Mouse (Mus musculus) liver, adult 2 months (tissue): ENCODE results near the gene Unc13d. TPM values are rescaled to one million over a fixed set of nuclear protein-coding genes. Genes with fewer than 3 reads are reported as not detected.

Source experiments
- DNase-seq: peaks from one replicate; pipeline ENCODE4 v3.0.0-alpha.2; 2011; ENCODE audit warnings: low read depth, low spot score; ENCODE audit errors: extremely low read depth
- H3K27ac ChIP-seq: fragments of 200-500 bp; replicated peaks from 2 replicates; pipeline ENCODE4 v1.5.1; 2012; ENCODE audit warnings: low read depth, mild to moderate bottlenecking, control low read depth, inconsistent platforms, low read length; ENCODE audit not compliant: insufficient read depth
- H3K27me3 ChIP-seq: fragments of 200-500 bp; 2 replicates; pipeline ENCODE4 v1.6.1; 2012; ENCODE audit warnings: mild to moderate bottlenecking, moderate library complexity, low read length, inconsistent platforms; ENCODE audit not compliant: control insufficient read depth, insufficient read depth
- H3K36me3 ChIP-seq: fragments of 200-500 bp; 2 replicates; pipeline ENCODE4 v1.6.1; 2012; ENCODE audit warnings: low read length, inconsistent platforms; ENCODE audit not compliant: control insufficient read depth, insufficient read depth
- H3K4me1 ChIP-seq: fragments of 200-500 bp; 2 replicates; pipeline ENCODE4 v1.6.1; 2011; ENCODE audit warnings: low read length; ENCODE audit not compliant: control insufficient read depth, insufficient read depth
- H3K4me3 ChIP-seq: fragments of 200-500 bp; 2 replicates; pipeline ENCODE4 v1.5.1; 2011; ENCODE audit warnings: low read depth, mild to moderate bottlenecking, control low read depth, low read length, moderate library complexity; ENCODE audit not compliant: insufficient read depth
- H3K79me2 ChIP-seq: fragments of 200-500 bp; 2 replicates; pipeline ENCODE4 v1.6.1; 2012; ENCODE audit warnings: inconsistent platforms, mild to moderate bottlenecking, low read length, moderate library complexity; ENCODE audit not compliant: control insufficient read depth, insufficient read depth
- H3K9ac ChIP-seq: fragments of 200-500 bp; 2 replicates; pipeline ENCODE4 v1.6.1; 2012; ENCODE audit warnings: low read depth, mild to moderate bottlenecking, control low read depth, inconsistent platforms, low read length
- CTCF ChIP-seq: fragments of 200-500 bp; IDR thresholded peaks from 2 replicates; pipeline ENCODE4 v1.5.1; 2011; ENCODE audit warnings: low read depth, low read length, control low read depth
- POLR2A ChIP-seq: fragments of 200-500 bp; IDR thresholded peaks from 2 replicates; pipeline ENCODE4 v1.6.1; 2011; ENCODE audit warnings: low read length, control low read depth; ENCODE audit not compliant: insufficient read depth; ENCODE audit errors: extremely low read depth
- WGBS: fragments of 180-500 bp; shearing (Covaris S2); methylation state at CpG from one replicate; pipeline ENCODE4 v1.1.7; 2018; 5-methylcytosine and 5-hydroxymethylcytosine counted together
- polyA plus RNA-seq: library from polyadenylated mRNA; depleted of rRNA; stranded (reverse); fragments of >200 nt; gene quantifications from 2 replicates; pipeline ENCODE4 v1.2.3, GENCODE M21; 2012
- total RNA-seq: library from RNA; depleted of rRNA; stranded (reverse); fragments of >200 nt; gene quantifications from 2 replicates; pipeline ENCODE4 v1.2.3, GENCODE M21; 2014

The Unc13d gene
- total and polyA plus RNA-seq, 2 experiments, result 0.37 to 1.4 TPM

GRCm38 (mm10) chr11:116108464-116109137 lies 30.8 kb upstream of the Unc13d start:
- no peak for DNase-seq
- no peaks in the 10 kb centered on the region for H3K27me3 ChIP-seq
- peaks cover 2% of the 10 kb centered on the region; the same call in 1 of the 2 replicates for H3K79me2 ChIP-seq
- peak overlapping the region; percentile 87 for H3K4me3 ChIP-seq
- H3K27ac ChIP-seq, result peak overlapping the region; percentile 37
- H3K36me3 ChIP-seq, result no peaks in the 10 kb centered on the region
- peak overlapping the region; percentile 95 for H3K9ac ChIP-seq
- H3K4me1 ChIP-seq, result peaks cover 20% of the 10 kb centered on the region
- TF ChIP-seq POLR2A (0 out of 2 replicates have a peak, but pooled peaks have one; percentile 9), CTCF (no peak)
- WGBS, result 9% methylated on average over 23 of the region's 23 CpGs

GRCm38 (mm10) chr11:116107777-116108285 lies 30.1 kb upstream of the Unc13d start:
- H3K27me3 ChIP-seq, result no peaks in the 10 kb centered on the region
- TF ChIP-seq POLR2A, result no peak
- TF ChIP-seq CTCF, result no peak
- H3K4me3 ChIP-seq, result peak overlapping the region; percentile 20; the same call in 1 of the 2 replicates
- no peak overlapping the region for H3K27ac ChIP-seq
- DNase-seq, result no peak
- no peaks in the 10 kb centered on the region for H3K36me3 ChIP-seq
- H3K9ac ChIP-seq, result peak overlapping the region; percentile 23
- H3K4me1 ChIP-seq, result peaks cover 23% of the 10 kb centered on the region
- WGBS, result 43% methylated on average over 19 of the region's 19 CpGs
- peaks cover 2% of the 10 kb centered on the region; the same call in 1 of the 2 replicates for H3K79me2 ChIP-seq

- TF ChIP-seq POLR2A (0 out of 2 replicates have a peak, but pooled peaks have one; percentile 3), CTCF (no peak)
- no peak for DNase-seq
- Histone ChIP-seq H3K79me2 (peaks cover 2% of the 10 kb centered on the region; the same call in 1 of the 2 replicates), H3K9ac (peak overlapping the region; percentile 23; the same call in 1 of the 2 replicates), H3K27me3 (no peaks in the 10 kb centered on the region), H3K27ac (no peak overlapping the region), H3K36me3 (no peaks in the 10 kb centered on the region), H3K4me1 (peaks cover 27% of the 10 kb centered on the region), H3K4me3 (peak overlapping the region; percentile 20; the same call in 1 of the 2 replicates)
- WGBS, result 63% methylated on average over 14 of the region's 14 CpGs
Measured at GRCm38 (mm10) chr11:116106963-116107776, 29.4 kb upstream of the Unc13d start.

GRCm38 (mm10) chr11:116106154-116106962 lies 28.6 kb upstream of the Unc13d start:
- H3K27ac ChIP-seq, result no peak overlapping the region
- no peaks in the 10 kb centered on the region for H3K27me3 ChIP-seq
- no peak for TF ChIP-seq POLR2A
- H3K4me1 ChIP-seq, result peaks cover 35% of the 10 kb centered on the region
- H3K79me2 ChIP-seq, result peaks cover 2% of the 10 kb centered on the region; the same call in 1 of the 2 replicates
- no peak overlapping the region for H3K4me3 ChIP-seq
- 87% methylated on average over 32 of the region's 32 CpGs for WGBS
- no peak for DNase-seq
- no peaks in the 10 kb centered on the region for H3K36me3 ChIP-seq
- no peak overlapping the region for H3K9ac ChIP-seq

GRCm38 (mm10) chr11:116105065-116105464 lies 27.3 kb upstream of the Unc13d start:
- Histone ChIP-seq H3K4me1 (peaks cover 42% of the 10 kb centered on the region), H3K4me3 (no peak overlapping the region), H3K79me2 (peaks cover 2% of the 10 kb centered on the region; the same call in 1 of the 2 replicates), H3K36me3 (no peaks in the 10 kb centered on the region), H3K27ac (no peak overlapping the region), H3K9ac (no peak overlapping the region), H3K27me3 (no peaks in the 10 kb centered on the region)
- WGBS, result 90% methylated on average over 2 of the region's 2 CpGs
- no peak for DNase-seq
- TF ChIP-seq POLR2A (no peak), CTCF (no peak)
